10 mouse cellular contexts compared by ENCODE assay signal in the genomic region with DNA sequence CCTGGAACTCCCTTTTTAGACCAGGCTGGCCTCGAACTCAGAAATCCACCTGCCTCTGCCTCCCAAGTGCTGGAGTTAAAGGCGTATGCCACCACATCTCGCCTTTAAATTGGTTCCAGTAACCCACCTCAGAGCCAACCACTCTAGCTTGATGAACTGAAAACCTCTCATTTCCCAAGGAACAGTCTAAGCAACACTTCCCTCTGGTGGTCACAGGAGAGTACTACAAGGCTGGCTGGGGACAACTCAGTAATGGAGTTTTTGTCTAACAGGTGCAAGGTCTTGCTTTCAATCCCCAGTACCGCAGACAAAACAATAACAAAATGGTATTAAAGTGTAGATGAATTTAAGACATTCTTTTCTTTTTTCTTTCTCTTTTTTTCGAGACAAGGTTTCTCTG. TPM values are rescaled to one million over a fixed set of nuclear protein-coding genes. Genes with fewer than 3 reads are reported as not detected.
DNase-seq lines count a peak whose midpoint lies in the region; ATAC-seq and TF ChIP-seq lines count a peak whose summit lies in the region.
"Had no signal": no experiment of that assay in that cellular context is flagged by ENCODE, and none has a peak within 500 bp of the region (broad histone marks: within the 10 kb centered on the region; RNA-seq: fewer than 3 reads in every experiment).

No protein-coding gene starts in this region.

- 53% methylated on average over 5 of the region's 5 CpGs for WGBS in intestine, postnatal 0 days
- 45% methylated on average over 5 of the region's 5 CpGs for WGBS in intestine, embryonic 16.5 days

- no peak overlapping the region for H3K27ac ChIP-seq in intestine, postnatal 0 days (ENCODE audit: low read depth, low read length)
- no peak overlapping the region for H3K27ac ChIP-seq in intestine, embryonic 16.5 days (ENCODE audit: low read length)
- H3K27ac ChIP-seq in ES-E14 (ENCODE audit: insufficient read depth, low read depth, low read length, poor library complexity, severe bottlenecking), result no peak overlapping the region

- no peaks in the 10 kb centered on the region for H3K9me3 ChIP-seq in intestine, postnatal 0 days (ENCODE audit: control insufficient read depth)
- no peaks in the 10 kb centered on the region for H3K9me3 ChIP-seq in intestine, embryonic 16.5 days (ENCODE audit: control insufficient read depth, low read length)
- H3K9me3 ChIP-seq in ES-E14 (ENCODE audit: control insufficient read depth, insufficient read depth, low read depth, low read length), result no peaks in the 10 kb centered on the region

- no peaks in the 10 kb centered on the region for H3K27me3 ChIP-seq in intestine, postnatal 0 days (replicated peaks; ENCODE audit: control insufficient read depth, insufficient read depth, low read length)
- no peaks in the 10 kb centered on the region for H3K27me3 ChIP-seq in intestine, embryonic 16.5 days (replicated peaks; ENCODE audit: control insufficient read depth, insufficient read depth, low read length)

- in situ Hi-C loops in ES-E14 (cut with MboI; ENCODE audit: low sequenced_read_pairs in 2 of 2, unreplicated experiment in 2 of 2), result no loop called here

- no peaks in the 10 kb centered on the region for H3K4me1 ChIP-seq in intestine, postnatal 0 days (replicated peaks; ENCODE audit: control insufficient read depth, insufficient read depth, low read length)
- H3K4me1 ChIP-seq in intestine, embryonic 16.5 days (ENCODE audit: control insufficient read depth, insufficient read depth, low read length), result no peaks in the 10 kb centered on the region
- no peaks in the 10 kb centered on the region for H3K4me1 ChIP-seq in ES-E14 (ENCODE audit: control insufficient read depth in 2 of 2, insufficient read depth in 2 of 2, low read length in 2 of 2, poor library complexity in 1 of 2)

- no peak overlapping the region for H3K4me2 ChIP-seq in intestine, postnatal 0 days (replicated peaks; ENCODE audit: low read depth)
- no peak overlapping the region for H3K4me2 ChIP-seq in intestine, embryonic 16.5 days (ENCODE audit: low read depth, low read length)

- no peak overlapping the region for H3K4me3 ChIP-seq in intestine, postnatal 0 days (ENCODE audit: low read depth, low read length)
- no peak overlapping the region for H3K4me3 ChIP-seq in intestine, embryonic 16.5 days (ENCODE audit: low read length)
- H3K4me3 ChIP-seq in ES-E14 (ENCODE audit: insufficient read depth in 1 of 2, low read depth in 1 of 2, low read length in 2 of 2, poor library complexity in 1 of 2, severe bottlenecking in 1 of 2), result no peak overlapping the region
- H3K4me3 ChIP-seq: myocyte had no signal

- ATAC-seq in intestine, postnatal 0 days, result no peak
- no peak for ATAC-seq in intestine, embryonic 16.5 days
- no peak for ATAC-seq in erythroblast, adult 5-6 weeks (replicated peaks; ENCODE audit: low FRiP score, poor library complexity, severe bottlenecking)

- intact Hi-C loops in heart, postnatal 10 days (cut with DNase I), result loop anchor here (10.0 kb wide), 1 partner anchor 97 kb away; no protein-coding TSS in a partner anchor
- intact Hi-C loops in left cerebral cortex, postnatal 36 days (cut with DNase I), result loop anchor here (5.0 kb wide), 1 partner anchor 95 kb away; no protein-coding TSS in a partner anchor

- DNase-seq in ES-E14 (ENCODE audit: low read depth, low spot score), result peak; percentile 40
- DNase-seq in c-Kit-positive CD71-negative TER-119-negative erythroid progenitor cells, embryonic 14.5 days (ENCODE audit: low read depth), result peak; percentile 39
- peak; percentile 65 to 66 for DNase-seq in heart, postnatal 10 days
- peak; percentile 23 to 29 for DNase-seq in left cerebral cortex, postnatal 36 days (ENCODE audit: low spot score in 2 of 2)
- DNase-seq in retina, postnatal 7 days (ENCODE audit: low read depth, low spot score), result peak; percentile 28

- TF ChIP-seq CTCF in intestine, postnatal 0 days (IDR thresholded peaks at IDR 0.05; ENCODE audit: low read depth), result peak; percentile 82

- H3K9ac ChIP-seq in intestine, postnatal 0 days (ENCODE audit: low read depth, low read length), result no peak overlapping the region
- H3K9ac ChIP-seq in intestine, embryonic 16.5 days (ENCODE audit: low read depth, low read length), result no peak overlapping the region
- H3K9ac ChIP-seq in ES-E14 (ENCODE audit: insufficient read depth, low read depth, low read length, poor library complexity, severe bottlenecking), result no peak overlapping the region

- no peaks in the 10 kb centered on the region for H3K36me3 ChIP-seq in intestine, postnatal 0 days (ENCODE audit: control insufficient read depth, insufficient read depth)
- no peaks in the 10 kb centered on the region for H3K36me3 ChIP-seq in intestine, embryonic 16.5 days (ENCODE audit: control insufficient read depth, insufficient read depth, low read length)
- H3K36me3 ChIP-seq in ES-E14 (ENCODE audit: control insufficient read depth, insufficient read depth, low read length, poor library complexity, severe bottlenecking), result no peaks in the 10 kb centered on the region

TF ChIP-seq in ES-E14, 5 proteins besides CTCF, POLR2A, EP300 and RAD21:
- no peak for TF ChIP-seq ZNF384 (IDR thresholded peaks at IDR 0.05; ENCODE audit: low read depth, low read length)
- TF ChIP-seq ZC3H11A (IDR thresholded peaks at IDR 0.05; ENCODE audit: borderline replicate concordance, low read depth, low read length), result peak; percentile 75; the same call in 1 of the 2 replicates

RNA-seq across cellular contexts. Expression of gene Gm4779, which starts 22.2 kb away (rescaled TPM):
- not detected in 2 replicates for polyA plus RNA-seq in intestine, postnatal 0 days (2015; fragmentation: Nextera tagmentation; extraction: Ambion mirVana)
- 0.16 TPM in 1 of 2 replicates, not detected in the other for polyA plus RNA-seq in intestine, embryonic 16.5 days (2015; fragmentation: Nextera tagmentation; extraction: Ambion mirVana)
- 15.4 and 17.5 TPM in 2 replicates for total RNA-seq in ES-E14 (2012; rRNA removed)
- not detected for total RNA-seq in heart, postnatal 10 days (2021)
- under 1 TPM in 1 of 2 experiments, not detected in 1; 0.45 TPM for total RNA-seq in left cerebral cortex, postnatal 36 days (2021)
- not detected in 2 replicates for total RNA-seq in erythroblast, adult 5-6 weeks (2015; ENCODE audit: low replicate concordance)
- not detected in 2 replicates for total RNA-seq in erythroblast, adult 5-6 weeks (2017; ENCODE audit: low replicate concordance)
- polyA plus RNA-seq: myocyte had no signal

RNA-seq across cellular contexts. Expression of gene 8030474K03Rik, which starts 22.4 kb away (rescaled TPM):
- not detected in 2 replicates for polyA plus RNA-seq in intestine, postnatal 0 days (2015; fragmentation: Nextera tagmentation; extraction: Ambion mirVana)
- 0.26 TPM in 1 of 2 replicates, not detected in the other for polyA plus RNA-seq in intestine, embryonic 16.5 days (2015; fragmentation: Nextera tagmentation; extraction: Ambion mirVana)
- 9.0 and 12.9 TPM in 2 replicates for total RNA-seq in ES-E14 (2012; rRNA removed)
- not detected for total RNA-seq in heart, postnatal 10 days (2021)
- total RNA-seq in left cerebral cortex, postnatal 36 days (2021), result not detected
- not detected in 2 replicates for total RNA-seq in erythroblast, adult 5-6 weeks (2015; ENCODE audit: low replicate concordance)
- total RNA-seq in erythroblast, adult 5-6 weeks (2017; ENCODE audit: low replicate concordance), result not detected in 2 replicates
- polyA plus RNA-seq: frontal cortex, adult 2 months; myocyte had no signal

RNA-seq across cellular contexts. Expression of gene Cxcr3, which starts 38.0 kb away (rescaled TPM):
- polyA plus RNA-seq in intestine, postnatal 0 days (2015; fragmentation: Nextera tagmentation; extraction: Ambion mirVana), result 1.0 and 1.1 TPM in 2 replicates
- 0.91 and 0.98 TPM in 2 replicates for polyA plus RNA-seq in intestine, embryonic 16.5 days (2015; fragmentation: Nextera tagmentation; extraction: Ambion mirVana)
- total RNA-seq in ES-E14 (2012; rRNA removed), result not detected in 2 replicates
- total RNA-seq in heart, postnatal 10 days (2021), result under 1 TPM; 0.14 to 0.25 TPM
- not detected for total RNA-seq in left cerebral cortex, postnatal 36 days (2021)
- total RNA-seq in erythroblast, adult 5-6 weeks (2015; ENCODE audit: low replicate concordance), result 0.63 and 4.2 TPM in 2 replicates
- 1.7 TPM in 1 of 2 replicates, not detected in the other for total RNA-seq in erythroblast, adult 5-6 weeks (2017; ENCODE audit: low replicate concordance)
- polyA plus RNA-seq: myocyte had no signal

Comparison
In these comparisons a context has a peak if more than half of its experiments do, and no peak if none do; other contexts are left out.
1. RNA of gene Gm4779, which starts 22.2 kb away (total RNA-seq): 15.4 to 17.5 TPM in ES-E14; 0.45 TPM in left cerebral cortex, postnatal 36 days, not detected in heart, postnatal 10 days and not detected in erythroblast, adult 5-6 weeks; every median in the first group is over 10 times any median in the second.
2. Peak in every context shown above with its lines, with median percentiles within 50 percentile points of each other: DNase-seq.